Mouse (Mus musculus): ENCODE measurements around the gene Kcnn1. TPM values are rescaled to one million over a fixed set of nuclear protein-coding genes. Genes with fewer than 3 reads are reported as not detected.
A peak's percentile ranks its signal among the peaks of the same experiment; 100 is the strongest.
"Not testable (repeated sequence)": the region's sequence is repeated elsewhere in the genome, so short reads cannot be mapped to it uniquely, and the experiment has no call there.

Kcnn1 gene
- polyA plus RNA-seq, 1 experiment from 2014 or later: 12.6 TPM

GRCm38 (mm10) chr8:70902211-70902610, 39.2 kb upstream of the Kcnn1 start:
- H3K4me2 ChIP-seq (ENCODE audit: low read depth, low read length): no peak overlapping the region
- H3K27me3 ChIP-seq (ENCODE audit: control insufficient read depth, insufficient read depth, low read length): no peaks in the 10 kb centered on the region
- no peak for ATAC-seq (ENCODE audit: low read depth)
- no peak overlapping the region for H3K27ac ChIP-seq (ENCODE audit: low read depth, low read length)
- peaks cover 13% of the 10 kb centered on the region for H3K4me1 ChIP-seq (ENCODE audit: control insufficient read depth, insufficient read depth, low read length)
- H3K36me3 ChIP-seq (ENCODE audit: control insufficient read depth, insufficient read depth, low read length): no peaks in the 10 kb centered on the region
- 36% methylated on average over 5 of the region's 5 CpGs for WGBS
- H3K4me3 ChIP-seq (ENCODE audit: low read depth, low read length): no peak overlapping the region
- H3K9ac ChIP-seq (replicated peaks; ENCODE audit: low read depth, low read length): 0 out of 2 replicates have a peak overlapping the region, but pooled peaks have one; percentile 11
- H3K9me3 ChIP-seq (ENCODE audit: control insufficient read depth, low read length): no peaks in the 10 kb centered on the region

- 77% methylated on average over 2 of the region's 2 CpGs for WGBS
Observed at GRCm38 (mm10) chr8:70900872-70901387, 37.9 kb upstream of the Kcnn1 start.

GRCm38 (mm10) chr8:70899226-70899625, 36.2 kb upstream of the Kcnn1 start:
- Histone ChIP-seq H3K4me1 (ENCODE audit: control insufficient read depth, insufficient read depth, low read length) (peaks cover 11% of the 10 kb centered on the region), H3K27me3 (ENCODE audit: control insufficient read depth, insufficient read depth, low read length) (no peaks in the 10 kb centered on the region), H3K4me3 (ENCODE audit: low read depth, low read length) (no peak overlapping the region), H3K36me3 (ENCODE audit: control insufficient read depth, insufficient read depth, low read length) (peaks cover 17% of the 10 kb centered on the region), H3K9ac (replicated peaks; ENCODE audit: low read depth, low read length) (no peak overlapping the region), H3K4me2 (ENCODE audit: low read depth, low read length) (no peak overlapping the region), H3K27ac (ENCODE audit: low read depth, low read length) (no peak overlapping the region), H3K9me3 (ENCODE audit: control insufficient read depth, low read length) (no peaks in the 10 kb centered on the region)
- 80% methylated on average over 2 of the region's 2 CpGs for WGBS
- no peak for ATAC-seq (ENCODE audit: low read depth)

More at GRCm38 (mm10) chr8:70900872-70901387, 37.9 kb upstream of the Kcnn1 start:
- no peak for ATAC-seq (ENCODE audit: low read depth)
- Histone ChIP-seq H3K4me2 (ENCODE audit: low read depth, low read length) (no peak overlapping the region), H3K4me1 (ENCODE audit: control insufficient read depth, insufficient read depth, low read length) (peaks cover 11% of the 10 kb centered on the region), H3K27ac (ENCODE audit: low read depth, low read length) (no peak overlapping the region), H3K27me3 (ENCODE audit: control insufficient read depth, insufficient read depth, low read length) (no peaks in the 10 kb centered on the region), H3K4me3 (ENCODE audit: low read depth, low read length) (no peak overlapping the region), H3K36me3 (ENCODE audit: control insufficient read depth, insufficient read depth, low read length) (no peaks in the 10 kb centered on the region), H3K9ac (replicated peaks; ENCODE audit: low read depth, low read length) (no peak overlapping the region), H3K9me3 (ENCODE audit: control insufficient read depth, low read length) (no peaks in the 10 kb centered on the region)

GRCm38 (mm10) chr8:70898661-70899198, 35.7 kb upstream of the Kcnn1 start:
- H3K27me3 ChIP-seq (ENCODE audit: control insufficient read depth, insufficient read depth, low read length): no peaks in the 10 kb centered on the region
- no peak overlapping the region; the same call in 1 of the 2 replicates for H3K27ac ChIP-seq (ENCODE audit: low read depth, low read length)
- peaks cover 18% of the 10 kb centered on the region for H3K36me3 ChIP-seq (ENCODE audit: control insufficient read depth, insufficient read depth, low read length)
- peaks cover 11% of the 10 kb centered on the region for H3K4me1 ChIP-seq (ENCODE audit: control insufficient read depth, insufficient read depth, low read length)
- H3K9ac ChIP-seq (replicated peaks; ENCODE audit: low read depth, low read length): peak overlapping the region; percentile 46; the same call in 1 of the 2 replicates
- no peak overlapping the region for H3K4me2 ChIP-seq (ENCODE audit: low read depth, low read length)
- no peak for ATAC-seq (ENCODE audit: low read depth)
- H3K4me3 ChIP-seq (ENCODE audit: low read depth, low read length): peak overlapping the region; percentile 51; the same call in 1 of the 2 replicates
- no peaks in the 10 kb centered on the region for H3K9me3 ChIP-seq (ENCODE audit: control insufficient read depth, low read length)
- WGBS: 49% methylated on average over 2 of the region's 2 CpGs

GRCm38 (mm10) chr8:70897681-70898413, 34.8 kb upstream of the Kcnn1 start:
- Histone ChIP-seq H3K27me3 (ENCODE audit: control insufficient read depth, insufficient read depth, low read length) (peaks cover 6% of the 10 kb centered on the region), H3K9ac (replicated peaks; ENCODE audit: low read depth, low read length) (peak overlapping the region; percentile 55), H3K4me1 (ENCODE audit: control insufficient read depth, insufficient read depth, low read length) (peaks cover 11% of the 10 kb centered on the region), H3K36me3 (ENCODE audit: control insufficient read depth, insufficient read depth, low read length) (peaks cover 18% of the 10 kb centered on the region), H3K9me3 (ENCODE audit: control insufficient read depth, low read length) (no peaks in the 10 kb centered on the region), H3K27ac (ENCODE audit: low read depth, low read length) (peak overlapping the region; percentile 50; the same call in 1 of the 2 replicates), H3K4me2 (ENCODE audit: low read depth, low read length) (peak overlapping the region; percentile 86), H3K4me3 (ENCODE audit: low read depth, low read length) (peak overlapping the region; percentile 51)
- peak; percentile 72 for ATAC-seq (ENCODE audit: low read depth)
- under 1% methylated on average over 20 of the region's 20 CpGs for WGBS

- H3K9ac ChIP-seq (replicated peaks; ENCODE audit: low read depth, low read length): peak within 1 kb of the TSS; percentile 89
- H3K4me3 ChIP-seq (ENCODE audit: low read depth, low read length): peak within 1 kb of the TSS; percentile 51
- no peaks in the 10 kb centered on the region for H3K9me3 ChIP-seq (ENCODE audit: control insufficient read depth, low read length)
- under 1% methylated on average over 60 of the region's 60 CpGs for WGBS
- peak; percentile 97 for ATAC-seq (ENCODE audit: low read depth)
- peak within 1 kb of the TSS; percentile 64 for H3K27ac ChIP-seq (ENCODE audit: low read depth, low read length)
- H3K4me2 ChIP-seq (ENCODE audit: low read depth, low read length): peak within 1 kb of the TSS; percentile 93
- peaks cover 17% of the 10 kb centered on the region for H3K4me1 ChIP-seq (ENCODE audit: control insufficient read depth, insufficient read depth, low read length)
- peaks cover 18% of the 10 kb centered on the region for H3K36me3 ChIP-seq (ENCODE audit: control insufficient read depth, insufficient read depth, low read length)
- H3K27me3 ChIP-seq (ENCODE audit: control insufficient read depth, insufficient read depth, low read length): peaks cover 12% of the 10 kb centered on the region
Observed at GRCm38 (mm10) chr8:70897021-70897680, 34.1 kb upstream of the Kcnn1 start, which contains the start of gene Rpl18a. Rpl18a (minus strand) TSS chr8:70897412.

GRCm38 (mm10) chr8:70896316-70897020, 33.4 kb upstream of the Kcnn1 start:
- Histone ChIP-seq H3K9ac (replicated peaks; ENCODE audit: low read depth, low read length) (peak overlapping the region; percentile 89), H3K27me3 (ENCODE audit: control insufficient read depth, insufficient read depth, low read length) (peaks cover 19% of the 10 kb centered on the region), H3K4me2 (ENCODE audit: low read depth, low read length) (peak overlapping the region; percentile 93), H3K27ac (ENCODE audit: low read depth, low read length) (no peak overlapping the region), H3K4me1 (ENCODE audit: control insufficient read depth, insufficient read depth, low read length) (peaks cover 17% of the 10 kb centered on the region), H3K9me3 (ENCODE audit: control insufficient read depth, low read length) (no peaks in the 10 kb centered on the region), H3K4me3 (ENCODE audit: low read depth, low read length) (peak overlapping the region; percentile 51), H3K36me3 (ENCODE audit: control insufficient read depth, insufficient read depth, low read length) (peaks cover 18% of the 10 kb centered on the region)
- ATAC-seq (ENCODE audit: low read depth): no peak
- WGBS: 6% methylated on average over 25 of the region's 25 CpGs

GRCm38 (mm10) chr8:70895571-70896259, 32.7 kb upstream of the Kcnn1 start:
- peak overlapping the region; percentile 93; the same call in 1 of the 2 replicates for H3K4me2 ChIP-seq (ENCODE audit: low read depth, low read length)
- not testable (repeated sequence) for ATAC-seq (ENCODE audit: low read depth); H3K9me3 ChIP-seq (ENCODE audit: control insufficient read depth, low read length); H3K27ac ChIP-seq (ENCODE audit: low read depth, low read length); H3K9ac ChIP-seq (replicated peaks; ENCODE audit: low read depth, low read length)
- peaks cover 18% of the 10 kb centered on the region for H3K36me3 ChIP-seq (ENCODE audit: control insufficient read depth, insufficient read depth, low read length)
- 82% methylated on average over 22 of the region's 24 CpGs for WGBS
- H3K27me3 ChIP-seq (ENCODE audit: control insufficient read depth, insufficient read depth, low read length): peaks cover 27% of the 10 kb centered on the region
- peak overlapping the region; percentile 51 for H3K4me3 ChIP-seq (ENCODE audit: low read depth, low read length)
- peaks cover 17% of the 10 kb centered on the region for H3K4me1 ChIP-seq (ENCODE audit: control insufficient read depth, insufficient read depth, low read length)

All from neural tube, embryonic 14.5 days (tissue).